Mouse (Mus musculus): ENCODE measurements at regions not wholly inside any gene's neighbourhood (a gene's known extent, or its start where the extent isn't known, plus 50 kb on each side); places are given as distances from the start of the nearest gene placed in this dataset.

GRCm38 (mm10) chr2:94241301-94242050 is 83.7 kb upstream of the Hsd17b12 start:
- ATAC-seq, result peak; percentile 64
- H3K9me3 ChIP-seq (ENCODE audit: control insufficient read depth, low read length), result no peaks in the 10 kb centered on the region
- under 1% methylated on average over 55 of the region's 55 CpGs for whole genome bisulfite sequencing
- H3K4me1 ChIP-seq (replicated peaks; ENCODE audit: control insufficient read depth, insufficient read depth, low read length), result peaks cover 61% of the 10 kb centered on the region
- no peak overlapping the region for H3K27ac ChIP-seq (ENCODE audit: low read length)
- H3K9ac ChIP-seq (replicated peaks; ENCODE audit: low read depth, low read length), result peak overlapping the region; percentile 56
- peaks cover 59% of the 10 kb centered on the region for H3K27me3 ChIP-seq (replicated peaks; ENCODE audit: control insufficient read depth, insufficient read depth, low read length)
- H3K4me2 ChIP-seq (ENCODE audit: low read length), result peak overlapping the region; percentile 95
- H3K36me3 ChIP-seq (ENCODE audit: control insufficient read depth, insufficient read depth), result no peaks in the 10 kb centered on the region
- peak overlapping the region; percentile 59 for H3K4me3 ChIP-seq (replicated peaks; ENCODE audit: low read length)

DNA sequence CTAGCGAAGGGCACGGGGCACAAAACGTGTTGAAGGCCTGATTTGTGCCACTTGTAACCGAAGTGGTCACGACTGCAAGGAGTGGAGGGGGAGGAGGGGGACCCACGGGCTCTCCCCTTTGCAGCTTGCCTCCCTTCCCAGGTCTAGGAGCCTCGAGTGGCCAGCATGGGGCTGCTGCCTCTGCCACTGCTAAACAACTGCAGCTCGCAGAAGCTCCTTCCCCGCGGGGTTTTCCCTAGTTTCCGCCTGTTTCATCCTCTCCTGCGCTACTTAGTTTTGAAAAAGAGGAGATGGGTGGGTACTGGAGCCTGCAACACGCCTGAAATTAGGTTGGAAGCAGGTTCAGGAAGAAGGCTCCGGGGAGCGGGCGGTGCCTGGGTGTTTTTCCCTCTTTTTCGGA is 82.6 kb upstream of the Hsd17b12 start:
- Histone ChIP-seq H3K27ac (ENCODE audit: low read length) (no peak overlapping the region), H3K4me3 (replicated peaks; ENCODE audit: low read length) (peak overlapping the region; percentile 59), H3K27me3 (replicated peaks; ENCODE audit: control insufficient read depth, insufficient read depth, low read length) (peaks cover 53% of the 10 kb centered on the region), H3K9me3 (ENCODE audit: control insufficient read depth, low read length) (no peaks in the 10 kb centered on the region), H3K4me1 (replicated peaks; ENCODE audit: control insufficient read depth, insufficient read depth, low read length) (peaks cover 50% of the 10 kb centered on the region), H3K36me3 (ENCODE audit: control insufficient read depth, insufficient read depth) (no peaks in the 10 kb centered on the region), H3K9ac (replicated peaks; ENCODE audit: low read depth, low read length) (0 out of 2 replicates have a peak overlapping the region, but pooled peaks have one; percentile 1), H3K4me2 (ENCODE audit: low read length) (peak overlapping the region; percentile 95)
- no peak for ATAC-seq
- WGBS, result 1% methylated on average over 17 of the region's 17 CpGs

- Histone ChIP-seq H3K27ac (ENCODE audit: low read length) (no peak overlapping the region), H3K9me3 (ENCODE audit: control insufficient read depth, low read length) (no peaks in the 10 kb centered on the region), H3K4me1 (replicated peaks; ENCODE audit: control insufficient read depth, insufficient read depth, low read length) (peaks cover 42% of the 10 kb centered on the region), H3K9ac (replicated peaks; ENCODE audit: low read depth, low read length) (no peak overlapping the region), H3K27me3 (replicated peaks; ENCODE audit: control insufficient read depth, insufficient read depth, low read length) (peaks cover 49% of the 10 kb centered on the region), H3K4me2 (ENCODE audit: low read length) (no peak overlapping the region), H3K36me3 (ENCODE audit: control insufficient read depth, insufficient read depth) (no peaks in the 10 kb centered on the region), H3K4me3 (replicated peaks; ENCODE audit: low read length) (no peak overlapping the region)
- no peak for ATAC-seq
- WGBS, result 14% methylated on average over 9 of the region's 9 CpGs
Observed at GRCm38 (mm10) chr2:94239573-94239972, 81.8 kb upstream of the Hsd17b12 start.

DNA sequence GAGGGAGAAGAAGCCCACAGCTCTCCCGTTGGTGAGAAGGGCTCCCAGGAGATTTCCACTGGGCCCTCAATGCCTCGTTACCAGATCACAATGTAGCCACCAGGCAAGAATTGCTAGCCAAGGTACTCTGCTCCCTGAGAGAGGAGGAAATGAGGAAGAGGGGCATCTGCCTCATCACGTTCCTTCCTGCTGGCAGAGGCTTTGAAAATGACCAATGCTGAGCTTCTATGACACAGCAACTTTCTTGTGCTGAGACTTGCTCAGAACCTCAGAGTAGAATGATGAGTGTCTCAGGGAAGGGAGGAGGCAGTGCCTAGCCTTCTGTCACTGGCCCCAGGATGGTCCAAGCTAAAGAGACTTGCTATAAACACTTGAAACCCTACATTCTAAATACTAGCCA is 78.7 kb upstream of the Hsd17b12 start:
- ATAC-seq, result no peak
- Histone ChIP-seq H3K36me3 (ENCODE audit: control insufficient read depth, insufficient read depth) (no peaks in the 10 kb centered on the region), H3K9ac (replicated peaks; ENCODE audit: low read depth, low read length) (no peak overlapping the region), H3K27ac (ENCODE audit: low read length) (no peak overlapping the region), H3K4me1 (replicated peaks; ENCODE audit: control insufficient read depth, insufficient read depth, low read length) (peaks cover 16% of the 10 kb centered on the region), H3K4me2 (ENCODE audit: low read length) (no peak overlapping the region), H3K27me3 (replicated peaks; ENCODE audit: control insufficient read depth, insufficient read depth, low read length) (peaks cover 26% of the 10 kb centered on the region), H3K4me3 (replicated peaks; ENCODE audit: low read length) (no peak overlapping the region), H3K9me3 (ENCODE audit: control insufficient read depth, low read length) (no peaks in the 10 kb centered on the region)
- 41% methylated on average over 3 of the region's 3 CpGs for WGBS

- H3K36me3 ChIP-seq (ENCODE audit: control insufficient read depth, insufficient read depth), result no peaks in the 10 kb centered on the region
- H3K4me2 ChIP-seq (ENCODE audit: low read length), result no peak overlapping the region
- no peak for ATAC-seq
- no peaks in the 10 kb centered on the region for H3K4me1 ChIP-seq (replicated peaks; ENCODE audit: control insufficient read depth, insufficient read depth, low read length)
- peaks cover 5% of the 10 kb centered on the region for H3K27me3 ChIP-seq (replicated peaks; ENCODE audit: control insufficient read depth, insufficient read depth, low read length)
- WGBS, result 93% methylated on average over 7 of the region's 7 CpGs
- no peak overlapping the region for H3K9ac ChIP-seq (replicated peaks; ENCODE audit: low read depth, low read length)
- no peaks in the 10 kb centered on the region for H3K9me3 ChIP-seq (ENCODE audit: control insufficient read depth, low read length)
- no peak overlapping the region for H3K4me3 ChIP-seq (replicated peaks; ENCODE audit: low read length)
- H3K27ac ChIP-seq (ENCODE audit: low read length), result no peak overlapping the region
Observed at GRCm38 (mm10) chr2:94233597-94233996, 75.8 kb upstream of the Hsd17b12 start.

- H3K9me3 ChIP-seq (ENCODE audit: control insufficient read depth, low read length), result no peaks in the 10 kb centered on the region
- no peak overlapping the region for H3K9ac ChIP-seq (replicated peaks; ENCODE audit: low read depth, low read length)
- no peaks in the 10 kb centered on the region for H3K36me3 ChIP-seq (ENCODE audit: control insufficient read depth, insufficient read depth)
- no peak overlapping the region for H3K4me3 ChIP-seq (replicated peaks; ENCODE audit: low read length)
- no peaks in the 10 kb centered on the region for H3K27me3 ChIP-seq (replicated peaks; ENCODE audit: control insufficient read depth, insufficient read depth, low read length)
- no peaks in the 10 kb centered on the region for H3K4me1 ChIP-seq (replicated peaks; ENCODE audit: control insufficient read depth, insufficient read depth, low read length)
- ATAC-seq, result no peak
- H3K4me2 ChIP-seq (ENCODE audit: low read length), result no peak overlapping the region
- 80% methylated on average over 5 of the region's 5 CpGs for WGBS
- no peak overlapping the region for H3K27ac ChIP-seq (ENCODE audit: low read length)
Observed at GRCm38 (mm10) chr2:94219421-94219820, 61.7 kb upstream of the Hsd17b12 start.

DNA sequence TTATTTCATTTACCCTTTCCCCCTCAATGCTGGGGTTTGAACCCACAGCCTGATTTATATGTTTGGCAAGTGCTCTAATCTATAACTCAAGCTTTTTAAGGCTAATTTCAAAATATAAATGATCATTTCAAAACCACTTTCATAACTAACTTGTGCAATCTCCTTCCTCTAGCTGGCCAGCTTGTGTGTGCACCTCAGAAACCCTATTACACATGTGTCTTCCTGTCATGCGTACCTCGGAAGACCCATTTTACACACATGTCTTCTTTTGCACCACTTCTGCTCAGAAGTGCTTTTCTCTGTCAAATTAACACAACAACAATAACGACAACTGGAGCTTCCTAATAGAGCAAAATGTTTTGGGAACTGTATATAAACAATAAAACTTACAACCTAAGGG is 59.7 kb upstream of the Hsd17b12 start:
- no peak for ATAC-seq
- Histone ChIP-seq H3K9me3 (ENCODE audit: control insufficient read depth, low read length) (no peaks in the 10 kb centered on the region), H3K36me3 (ENCODE audit: control insufficient read depth, insufficient read depth) (no peaks in the 10 kb centered on the region), H3K27ac (ENCODE audit: low read length) (no peak overlapping the region), H3K4me1 (replicated peaks; ENCODE audit: control insufficient read depth, insufficient read depth, low read length) (no peaks in the 10 kb centered on the region), H3K4me2 (ENCODE audit: low read length) (no peak overlapping the region), H3K27me3 (replicated peaks; ENCODE audit: control insufficient read depth, insufficient read depth, low read length) (no peaks in the 10 kb centered on the region), H3K9ac (replicated peaks; ENCODE audit: low read depth, low read length) (no peak overlapping the region), H3K4me3 (replicated peaks; ENCODE audit: low read length) (no peak overlapping the region)
- WGBS, result 94% methylated on average over 3 of the region's 3 CpGs

DNA sequence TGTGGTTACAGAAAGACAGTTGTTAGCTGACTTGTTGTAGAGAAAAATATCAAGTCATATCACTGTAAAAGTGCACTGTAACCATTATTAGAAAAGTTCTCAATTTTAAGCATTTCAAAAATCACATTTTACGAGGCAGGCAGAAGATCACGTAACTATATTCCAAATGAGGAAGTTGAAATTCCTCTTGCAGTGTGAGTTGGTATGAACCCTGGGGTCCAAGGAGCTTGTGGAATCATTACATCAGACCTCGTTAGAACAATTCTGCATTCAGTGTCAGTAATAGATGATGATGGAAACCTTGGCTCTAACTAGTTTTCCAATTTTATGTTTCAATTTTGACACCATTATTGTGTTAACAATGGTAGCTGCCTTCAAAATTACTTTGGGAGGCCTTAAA is 57.7 kb upstream of the Hsd17b12 start:
- WGBS, result 75% methylated on average over 3 of the region's 3 CpGs
- Histone ChIP-seq H3K27ac (ENCODE audit: low read length) (no peak overlapping the region), H3K27me3 (replicated peaks; ENCODE audit: control insufficient read depth, insufficient read depth, low read length) (no peaks in the 10 kb centered on the region), H3K4me1 (replicated peaks; ENCODE audit: control insufficient read depth, insufficient read depth, low read length) (no peaks in the 10 kb centered on the region), H3K9ac (replicated peaks; ENCODE audit: low read depth, low read length) (no peak overlapping the region), H3K9me3 (ENCODE audit: control insufficient read depth, low read length) (no peaks in the 10 kb centered on the region), H3K4me3 (replicated peaks; ENCODE audit: low read length) (no peak overlapping the region), H3K4me2 (ENCODE audit: low read length) (no peak overlapping the region), H3K36me3 (ENCODE audit: control insufficient read depth, insufficient read depth) (no peaks in the 10 kb centered on the region)
- ATAC-seq, result no peak
